Mouse (Mus musculus): ENCODE data around the gene Cap2. TPM values are rescaled to one million over a fixed set of nuclear protein-coding genes. Genes with fewer than 3 reads are reported as not detected.

Gene Cap2
- polyA plus RNA-seq, 1 experiment, result 134 TPM

- Histone ChIP-seq H3K27ac (ENCODE audit: control insufficient read depth, insufficient read depth, low read depth, low read length) (no peak overlapping the region), H3K27me3 (ENCODE audit: control insufficient read depth, insufficient read depth, low read length) (no peaks in the 10 kb centered on the region), H3K4me3 (ENCODE audit: control insufficient read depth, low read depth, low read length) (no peak overlapping the region), H3K4me1 (ENCODE audit: control insufficient read depth, insufficient read depth, low read length) (no peaks in the 10 kb centered on the region; the same call in 1 of the 2 replicates), H3K36me3 (ENCODE audit: control insufficient read depth, insufficient read depth, low read length) (no peaks in the 10 kb centered on the region)
- TF ChIP-seq CTCF (IDR thresholded peaks at IDR 0.05; ENCODE audit: control insufficient read depth, insufficient read depth, insufficient replicate concordance, low read depth, low read length) (no peak), POLR2A (IDR thresholded peaks at IDR 0.05; ENCODE audit: control insufficient read depth, low read depth, low read length) (no peak)
These were observed 13.5 kb downstream of the Cap2 start for GRCm38 (mm10) chr13:46515120-46515523.

GRCm38 (mm10) chr13:46515524-46515923 lies 13.9 kb downstream of the Cap2 start:
- no peak for TF ChIP-seq POLR2A (IDR thresholded peaks at IDR 0.05; ENCODE audit: control insufficient read depth, low read depth, low read length)
- Histone ChIP-seq H3K4me3 (ENCODE audit: control insufficient read depth, low read depth, low read length) (no peak overlapping the region), H3K36me3 (ENCODE audit: control insufficient read depth, insufficient read depth, low read length) (no peaks in the 10 kb centered on the region), H3K4me1 (ENCODE audit: control insufficient read depth, insufficient read depth, low read length) (no peaks in the 10 kb centered on the region; the same call in 1 of the 2 replicates), H3K27ac (ENCODE audit: control insufficient read depth, insufficient read depth, low read depth, low read length) (no peak overlapping the region), H3K27me3 (ENCODE audit: control insufficient read depth, insufficient read depth, low read length) (no peaks in the 10 kb centered on the region)

- Histone ChIP-seq H3K36me3 (ENCODE audit: control insufficient read depth, insufficient read depth, low read length) (no peaks in the 10 kb centered on the region), H3K27me3 (ENCODE audit: control insufficient read depth, insufficient read depth, low read length) (no peaks in the 10 kb centered on the region), H3K4me1 (ENCODE audit: control insufficient read depth, insufficient read depth, low read length) (no peaks in the 10 kb centered on the region; the same call in 1 of the 2 replicates), H3K27ac (ENCODE audit: control insufficient read depth, insufficient read depth, low read depth, low read length) (no peak overlapping the region), H3K4me3 (ENCODE audit: control insufficient read depth, low read depth, low read length) (no peak overlapping the region)
- TF ChIP-seq POLR2A (IDR thresholded peaks at IDR 0.05; ENCODE audit: control insufficient read depth, low read depth, low read length) (no peak), CTCF (IDR thresholded peaks at IDR 0.05; ENCODE audit: control insufficient read depth, insufficient read depth, insufficient replicate concordance, low read depth, low read length) (no peak)
These were observed 14.5 kb downstream of the Cap2 start for GRCm38 (mm10) chr13:46516183-46516582.

GRCm38 (mm10) chr13:46517211-46517685 lies 15.6 kb downstream of the Cap2 start:
- Histone ChIP-seq H3K4me1 (ENCODE audit: control insufficient read depth, insufficient read depth, low read length) (no peaks in the 10 kb centered on the region; the same call in 1 of the 2 replicates), H3K4me3 (ENCODE audit: control insufficient read depth, low read depth, low read length) (no peak overlapping the region), H3K27me3 (ENCODE audit: control insufficient read depth, insufficient read depth, low read length) (no peaks in the 10 kb centered on the region), H3K27ac (ENCODE audit: control insufficient read depth, insufficient read depth, low read depth, low read length) (no peak overlapping the region), H3K36me3 (ENCODE audit: control insufficient read depth, insufficient read depth, low read length) (no peaks in the 10 kb centered on the region)
- no peak for TF ChIP-seq CTCF (IDR thresholded peaks at IDR 0.05; ENCODE audit: control insufficient read depth, insufficient read depth, insufficient replicate concordance, low read depth, low read length)
- no peak for TF ChIP-seq POLR2A (IDR thresholded peaks at IDR 0.05; ENCODE audit: control insufficient read depth, low read depth, low read length)

- Histone ChIP-seq H3K4me3 (ENCODE audit: control insufficient read depth, low read depth, low read length) (no peak overlapping the region), H3K27me3 (ENCODE audit: control insufficient read depth, insufficient read depth, low read length) (no peaks in the 10 kb centered on the region), H3K27ac (ENCODE audit: control insufficient read depth, insufficient read depth, low read depth, low read length) (no peak overlapping the region), H3K4me1 (ENCODE audit: control insufficient read depth, insufficient read depth, low read length) (no peaks in the 10 kb centered on the region), H3K36me3 (ENCODE audit: control insufficient read depth, insufficient read depth, low read length) (no peaks in the 10 kb centered on the region)
- no peak for TF ChIP-seq CTCF (IDR thresholded peaks at IDR 0.05; ENCODE audit: control insufficient read depth, insufficient read depth, insufficient replicate concordance, low read depth, low read length)
- TF ChIP-seq POLR2A (IDR thresholded peaks at IDR 0.05; ENCODE audit: control insufficient read depth, low read depth, low read length), result no peak
These were observed 19.8 kb downstream of the Cap2 start for GRCm38 (mm10) chr13:46521482-46521881.

- no peaks in the 10 kb centered on the region for H3K27me3 ChIP-seq (ENCODE audit: control insufficient read depth, insufficient read depth, low read length)
- no peak overlapping the region for H3K4me3 ChIP-seq (ENCODE audit: control insufficient read depth, low read depth, low read length)
- no peaks in the 10 kb centered on the region for H3K36me3 ChIP-seq (ENCODE audit: control insufficient read depth, insufficient read depth, low read length)
- no peaks in the 10 kb centered on the region for H3K4me1 ChIP-seq (ENCODE audit: control insufficient read depth, insufficient read depth, low read length)
- no peak overlapping the region for H3K27ac ChIP-seq (ENCODE audit: control insufficient read depth, insufficient read depth, low read depth, low read length)
- TF ChIP-seq CTCF (IDR thresholded peaks at IDR 0.05; ENCODE audit: control insufficient read depth, insufficient read depth, insufficient replicate concordance, low read depth, low read length), result no peak
- no peak for TF ChIP-seq POLR2A (IDR thresholded peaks at IDR 0.05; ENCODE audit: control insufficient read depth, low read depth, low read length)
These were observed 21.1 kb downstream of the Cap2 start for GRCm38 (mm10) chr13:46522798-46523197.

- Histone ChIP-seq H3K4me3 (ENCODE audit: control insufficient read depth, low read depth, low read length) (no peak overlapping the region), H3K27me3 (ENCODE audit: control insufficient read depth, insufficient read depth, low read length) (no peaks in the 10 kb centered on the region), H3K27ac (ENCODE audit: control insufficient read depth, insufficient read depth, low read depth, low read length) (no peak overlapping the region), H3K4me1 (ENCODE audit: control insufficient read depth, insufficient read depth, low read length) (no peaks in the 10 kb centered on the region), H3K36me3 (ENCODE audit: control insufficient read depth, insufficient read depth, low read length) (no peaks in the 10 kb centered on the region)
- TF ChIP-seq CTCF (IDR thresholded peaks at IDR 0.05; ENCODE audit: control insufficient read depth, insufficient read depth, insufficient replicate concordance, low read depth, low read length) (no peak), POLR2A (IDR thresholded peaks at IDR 0.05; ENCODE audit: control insufficient read depth, low read depth, low read length) (no peak)
These were observed 21.6 kb downstream of the Cap2 start for GRCm38 (mm10) chr13:46523235-46523634.

- H3K36me3 ChIP-seq (ENCODE audit: control insufficient read depth, insufficient read depth, low read length), result no peaks in the 10 kb centered on the region
- H3K27ac ChIP-seq (ENCODE audit: control insufficient read depth, insufficient read depth, low read depth, low read length), result no peak overlapping the region
- TF ChIP-seq POLR2A (IDR thresholded peaks at IDR 0.05; ENCODE audit: control insufficient read depth, low read depth, low read length) (no peak), CTCF (IDR thresholded peaks at IDR 0.05; ENCODE audit: control insufficient read depth, insufficient read depth, insufficient replicate concordance, low read depth, low read length) (no peak)
- no peaks in the 10 kb centered on the region for H3K4me1 ChIP-seq (ENCODE audit: control insufficient read depth, insufficient read depth, low read length)
- H3K27me3 ChIP-seq (ENCODE audit: control insufficient read depth, insufficient read depth, low read length), result no peaks in the 10 kb centered on the region
- H3K4me3 ChIP-seq (ENCODE audit: control insufficient read depth, low read depth, low read length), result no peak overlapping the region
These were observed 22.1 kb downstream of the Cap2 start for GRCm38 (mm10) chr13:46523712-46524111.

Data from testis, adult 2 months (tissue).